Comparison of ENCODE assay signal across 16 mouse cellular contexts in the genomic region with DNA sequence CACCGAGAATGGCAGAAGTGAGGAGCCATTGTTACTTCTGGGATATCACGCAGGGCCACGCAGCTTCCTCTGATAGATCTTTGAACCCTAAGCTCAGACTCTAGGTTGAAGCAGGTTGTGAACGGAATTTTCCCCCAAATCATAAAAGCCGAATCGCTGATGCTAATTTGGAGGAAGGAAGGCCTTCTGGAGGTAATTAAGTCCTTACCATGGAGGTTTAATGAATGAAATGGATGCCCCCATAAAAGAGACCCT.
"Had no signal": no experiment of that assay in that cellular context is flagged by ENCODE, and none has a peak within 500 bp of the region (broad histone marks: within the 10 kb centered on the region; RNA-seq: fewer than 3 reads in every experiment).

No protein-coding gene starts in this region.

- DNase-seq: heart, postnatal 10 days; heart, postnatal 14 days; heart, postnatal 36 days; heart, postnatal 4 days; kidney, adult 11 months; kidney, adult 18-20 months; kidney, adult 2 months; kidney, adult 8-10 months; kidney, adult 9 months; kidney, postnatal 10 days; kidney, postnatal 14 days; kidney, postnatal 25 days; kidney, postnatal 36 days; kidney, postnatal 4 days; layer of hippocampus, adult 9-11 months; layer of hippocampus, postnatal 36 days had no signal
